Mouse (Mus musculus): ENCODE results near the gene Gpcpd1. TPM values are rescaled to one million over a fixed set of nuclear protein-coding genes. Genes with fewer than 3 reads are reported as not detected.

Gene Gpcpd1
- 209 TPM for polyA plus RNA-seq (2017; shearing (Covaris generic))

GRCm38 (mm10) chr2:132587240-132587779 lies at the start of gene Gpcpd1:
TSS of gene Gpcpd1 (minus strand) at chr2:132587729.

Other genes with a start within 250 kb of the Gpcpd1 start
- gene Prokr2, start 202.3 kb downstream of the Gpcpd1 start, polyA plus RNA-seq (2017; shearing (Covaris generic)): 0.15 TPM
- gene Shld1, start 99.2 kb upstream of the Gpcpd1 start, polyA plus RNA-seq (2017; shearing (Covaris generic)): 63.2 TPM
- not detected for gene Chgb, start 193.5 kb upstream of the Gpcpd1 start, polyA plus RNA-seq (2017; shearing (Covaris generic))
- gene Trmt6, start 228.3 kb upstream of the Gpcpd1 start, polyA plus RNA-seq (2017; shearing (Covaris generic)): 26.6 TPM
- 1.7 TPM for gene Mcm8, start 228.4 kb upstream of the Gpcpd1 start, polyA plus RNA-seq (2017; shearing (Covaris generic))

Measured in naive thymus-derived CD4-positive, alpha-beta T cell, adult 5 months (primary cell).